Mouse (Mus musculus) central nervous system, embryonic 18 days (tissue): ENCODE measurements around the gene Rgs6. TPM values are rescaled to one million over a fixed set of nuclear protein-coding genes. Genes with fewer than 3 reads are reported as not detected.

ENCODE experiments used
- polyA plus RNA-seq: library from polyadenylated mRNA; depleted of rRNA; stranded (reverse); fragments of >200 nt; gene quantifications from 2 replicates; pipeline ENCODE4 v1.2.3, GENCODE M21; 2012; rRNA removed

Rgs6 gene
- polyA plus RNA-seq, result 12.9 and 13.0 TPM in 2 replicates

DNA sequence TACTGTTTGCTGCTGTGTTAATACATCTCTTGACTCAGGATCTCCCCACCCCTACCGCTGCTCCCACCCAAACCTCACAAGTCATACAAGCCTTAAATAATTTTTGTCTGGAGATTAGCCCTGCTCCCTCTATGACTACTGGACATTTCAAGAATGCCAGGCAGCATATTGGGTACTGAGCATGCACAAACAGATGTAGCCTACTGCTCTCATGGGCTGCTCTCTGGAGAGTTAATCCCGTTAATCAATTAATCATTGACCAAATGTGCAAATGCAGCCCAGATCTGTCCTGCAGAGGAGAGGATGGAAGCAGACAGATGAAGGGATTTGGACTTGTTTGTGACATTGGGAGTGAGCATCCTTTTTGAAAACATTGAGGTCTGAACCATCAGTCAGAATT is at the start of gene Rgs6:
Gene Rgs6 (plus strand): TSS at position 276 of the 400 bp plus-strand sequence.

